Mouse (Mus musculus): ENCODE measurements at regions not wholly inside any gene's neighbourhood (a gene's known extent, or its start where the extent isn't known, plus 50 kb on each side); places are given as distances from the start of the nearest gene placed in this dataset.

GRCm38 (mm10) chr13:70162115-70162514 lies 359.9 kb downstream of the Med10 start:
- Histone ChIP-seq H3K4me1 (replicated peaks) (peaks cover 12% of the 10 kb centered on the region; the same call in 1 of the 2 replicates), H3K4me2 (no peak overlapping the region), H3K9ac (no peak overlapping the region), H3K9me3 (replicated peaks) (no peaks in the 10 kb centered on the region), H3K36me3 (no peaks in the 10 kb centered on the region), H3K27me3 (replicated peaks) (no peaks in the 10 kb centered on the region), H3K4me3 (no peak overlapping the region), H3K27ac (ENCODE audit: poor library complexity, severe bottlenecking) (no peak overlapping the region)
- ATAC-seq (ENCODE audit: insufficient number of reproducible peaks, low FRiP score) = no peak
- WGBS = 83% methylated on average over 4 of the region's 4 CpGs

GRCm38 (mm10) chr13:70165511-70166225 lies 363.5 kb downstream of the Med10 start:
- Histone ChIP-seq H3K4me1 (replicated peaks) (peaks cover 3% of the 10 kb centered on the region; the same call in 1 of the 2 replicates), H3K9me3 (replicated peaks) (no peaks in the 10 kb centered on the region), H3K27me3 (replicated peaks) (no peaks in the 10 kb centered on the region), H3K27ac (ENCODE audit: poor library complexity, severe bottlenecking) (no peak overlapping the region), H3K4me3 (no peak overlapping the region), H3K9ac (no peak overlapping the region), H3K4me2 (no peak overlapping the region), H3K36me3 (no peaks in the 10 kb centered on the region)
- no peak for ATAC-seq (ENCODE audit: insufficient number of reproducible peaks, low FRiP score)
- 72% methylated on average over 15 of the region's 15 CpGs for WGBS

GRCm38 (mm10) chr13:70167747-70168146 lies 365.6 kb downstream of the Med10 start:
- no peaks in the 10 kb centered on the region for H3K27me3 ChIP-seq (replicated peaks)

GRCm38 (mm10) chr13:70168906-70169305 lies 366.7 kb downstream of the Med10 start:
- H3K36me3 ChIP-seq = no peaks in the 10 kb centered on the region
- no peak overlapping the region for H3K27ac ChIP-seq (ENCODE audit: poor library complexity, severe bottlenecking)
- no peaks in the 10 kb centered on the region for H3K4me1 ChIP-seq (replicated peaks)
- 84% methylated on average over 3 of the region's 3 CpGs for WGBS
- H3K4me2 ChIP-seq = no peak overlapping the region
- no peak for ATAC-seq (ENCODE audit: insufficient number of reproducible peaks, low FRiP score)
- no peaks in the 10 kb centered on the region for H3K9me3 ChIP-seq (replicated peaks)
- H3K9ac ChIP-seq = no peak overlapping the region
- no peak overlapping the region for H3K4me3 ChIP-seq
- H3K27me3 ChIP-seq (replicated peaks) = no peaks in the 10 kb centered on the region

More at GRCm38 (mm10) chr13:70167747-70168146, 365.6 kb downstream of the Med10 start:
- H3K4me1 ChIP-seq (replicated peaks) = no peaks in the 10 kb centered on the region
- no peak for ATAC-seq (ENCODE audit: insufficient number of reproducible peaks, low FRiP score)
- no peak overlapping the region for H3K4me3 ChIP-seq
- H3K36me3 ChIP-seq = no peaks in the 10 kb centered on the region
- H3K9ac ChIP-seq = no peak overlapping the region
- 51% methylated on average over 4 of the region's 4 CpGs for WGBS
- no peaks in the 10 kb centered on the region for H3K9me3 ChIP-seq (replicated peaks)
- no peak overlapping the region for H3K4me2 ChIP-seq
- no peak overlapping the region for H3K27ac ChIP-seq (ENCODE audit: poor library complexity, severe bottlenecking)

GRCm38 (mm10) chr13:70177066-70177465 lies 374.9 kb downstream of the Med10 start:
- no peak for ATAC-seq (ENCODE audit: insufficient number of reproducible peaks, low FRiP score)
- Histone ChIP-seq H3K4me1 (replicated peaks) (no peaks in the 10 kb centered on the region), H3K4me2 (no peak overlapping the region), H3K27me3 (replicated peaks) (no peaks in the 10 kb centered on the region), H3K27ac (ENCODE audit: poor library complexity, severe bottlenecking) (no peak overlapping the region), H3K4me3 (no peak overlapping the region), H3K9ac (no peak overlapping the region), H3K36me3 (no peaks in the 10 kb centered on the region), H3K9me3 (replicated peaks) (no peaks in the 10 kb centered on the region)
- WGBS = 84% methylated on average over 2 of the region's 2 CpGs

GRCm38 (mm10) chr13:70178073-70178491 lies 375.9 kb downstream of the Med10 start:
- Histone ChIP-seq H3K27me3 (replicated peaks) (no peaks in the 10 kb centered on the region), H3K4me1 (replicated peaks) (no peaks in the 10 kb centered on the region), H3K36me3 (no peaks in the 10 kb centered on the region), H3K9ac (no peak overlapping the region), H3K4me2 (no peak overlapping the region), H3K4me3 (no peak overlapping the region), H3K27ac (ENCODE audit: poor library complexity, severe bottlenecking) (no peak overlapping the region), H3K9me3 (replicated peaks) (no peaks in the 10 kb centered on the region)
- WGBS = 55% methylated on average over 8 of the region's 8 CpGs
- no peak for ATAC-seq (ENCODE audit: insufficient number of reproducible peaks, low FRiP score)

- no peak overlapping the region for H3K4me2 ChIP-seq
- H3K27me3 ChIP-seq (replicated peaks) = no peaks in the 10 kb centered on the region
- no peaks in the 10 kb centered on the region for H3K4me1 ChIP-seq (replicated peaks)
- no peaks in the 10 kb centered on the region for H3K36me3 ChIP-seq
- H3K9me3 ChIP-seq (replicated peaks) = no peaks in the 10 kb centered on the region
- no peak overlapping the region for H3K4me3 ChIP-seq
- no peak for ATAC-seq (ENCODE audit: insufficient number of reproducible peaks, low FRiP score)
- no peak overlapping the region for H3K9ac ChIP-seq
- no peak overlapping the region for H3K27ac ChIP-seq (ENCODE audit: poor library complexity, severe bottlenecking)
- 84% methylated on average over 4 of the region's 4 CpGs for WGBS
These were observed 388.8 kb downstream of the Med10 start for GRCm38 (mm10) chr13:70190978-70191377.

GRCm38 (mm10) chr13:70192101-70193025 lies 390.2 kb downstream of the Med10 start:
- Histone ChIP-seq H3K9me3 (replicated peaks) (no peaks in the 10 kb centered on the region), H3K4me3 (no peak overlapping the region), H3K27ac (ENCODE audit: poor library complexity, severe bottlenecking) (no peak overlapping the region), H3K4me1 (replicated peaks) (no peaks in the 10 kb centered on the region), H3K4me2 (no peak overlapping the region), H3K9ac (no peak overlapping the region), H3K27me3 (replicated peaks) (no peaks in the 10 kb centered on the region), H3K36me3 (no peaks in the 10 kb centered on the region)
- ATAC-seq (ENCODE audit: insufficient number of reproducible peaks, low FRiP score) = no peak
- WGBS = 85% methylated on average over 13 of the region's 13 CpGs

- H3K4me2 ChIP-seq = no peak overlapping the region
- ATAC-seq (ENCODE audit: insufficient number of reproducible peaks, low FRiP score) = no peak
- no peak overlapping the region for H3K4me3 ChIP-seq
- H3K9ac ChIP-seq = no peak overlapping the region
- no peaks in the 10 kb centered on the region for H3K27me3 ChIP-seq (replicated peaks)
- no peaks in the 10 kb centered on the region for H3K4me1 ChIP-seq (replicated peaks)
- H3K27ac ChIP-seq (ENCODE audit: poor library complexity, severe bottlenecking) = no peak overlapping the region
- H3K9me3 ChIP-seq (replicated peaks) = no peaks in the 10 kb centered on the region
- 81% methylated on average over 9 of the region's 9 CpGs for WGBS
- no peaks in the 10 kb centered on the region for H3K36me3 ChIP-seq
These were observed 391.1 kb downstream of the Med10 start for GRCm38 (mm10) chr13:70193270-70193669.

GRCm38 (mm10) chr13:70195854-70196253 lies 393.7 kb downstream of the Med10 start:
- Histone ChIP-seq H3K27me3 (replicated peaks) (no peaks in the 10 kb centered on the region), H3K36me3 (no peaks in the 10 kb centered on the region), H3K4me1 (replicated peaks) (no peaks in the 10 kb centered on the region), H3K27ac (ENCODE audit: poor library complexity, severe bottlenecking) (no peak overlapping the region), H3K9ac (no peak overlapping the region), H3K4me3 (no peak overlapping the region), H3K4me2 (no peak overlapping the region), H3K9me3 (replicated peaks) (no peaks in the 10 kb centered on the region)
- ATAC-seq (ENCODE audit: insufficient number of reproducible peaks, low FRiP score) = no peak
- 74% methylated on average over 4 of the region's 4 CpGs for WGBS

- Histone ChIP-seq H3K9me3 (replicated peaks) (no peaks in the 10 kb centered on the region), H3K36me3 (no peaks in the 10 kb centered on the region), H3K9ac (no peak overlapping the region), H3K4me2 (no peak overlapping the region), H3K27me3 (replicated peaks) (no peaks in the 10 kb centered on the region), H3K4me3 (no peak overlapping the region), H3K27ac (ENCODE audit: poor library complexity, severe bottlenecking) (no peak overlapping the region), H3K4me1 (replicated peaks) (no peaks in the 10 kb centered on the region)
- WGBS = 85% methylated on average over 4 of the region's 4 CpGs
- ATAC-seq (ENCODE audit: insufficient number of reproducible peaks, low FRiP score) = no peak
These were observed 396.4 kb downstream of the Med10 start for GRCm38 (mm10) chr13:70198638-70199037.
